18 mouse cellular contexts compared by ENCODE assay signal in genomic region chr16:94299210-94299609, GRCm38 (mm10). TPM values are rescaled to one million over a fixed set of nuclear protein-coding genes. Genes with fewer than 3 reads are reported as not detected.
DNase-seq lines count a peak whose midpoint lies in the region; ATAC-seq lines count a peak whose summit lies in the region.
"Had no signal": no experiment of that assay in that cellular context is flagged by ENCODE, and none has a peak within 500 bp of the region (broad histone marks: within the 10 kb centered on the region; RNA-seq: fewer than 3 reads in every experiment).

No protein-coding gene starts in this region.

- H3K27ac ChIP-seq in midbrain, embryonic 13.5 days, result no peak overlapping the region
- H3K27ac ChIP-seq: embryonic facial prominence, embryonic 12.5 days; forebrain, embryonic 15.5 days; heart, embryonic 10.5 days; hindbrain, embryonic 14.5 days had no signal

- no peak overlapping the region for H3K9ac ChIP-seq in midbrain, embryonic 13.5 days (replicated peaks)
- H3K9ac ChIP-seq: embryonic facial prominence, embryonic 12.5 days; forebrain, embryonic 15.5 days; hindbrain, embryonic 14.5 days had no signal

- no peak for ATAC-seq in midbrain, embryonic 13.5 days
- no peak for ATAC-seq in megakaryocyte-erythroid progenitor cell, adult 5-6 weeks (replicated peaks; ENCODE audit: low FRiP score, low TSS enrichment, poor library complexity, severe bottlenecking)
- ATAC-seq: forebrain, embryonic 15.5 days; intestine, postnatal 0 days had no signal

- H3K4me1 ChIP-seq in midbrain, embryonic 13.5 days (replicated peaks), result peaks cover 15% of the 10 kb centered on the region

- no peak overlapping the region for H3K4me2 ChIP-seq in midbrain, embryonic 13.5 days (replicated peaks)
- H3K4me2 ChIP-seq: embryonic facial prominence, embryonic 12.5 days; forebrain, embryonic 15.5 days; hindbrain, embryonic 14.5 days had no signal

- no peaks in the 10 kb centered on the region for H3K9me3 ChIP-seq in midbrain, embryonic 13.5 days
- H3K9me3 ChIP-seq: embryonic facial prominence, embryonic 12.5 days; forebrain, embryonic 15.5 days; heart, embryonic 10.5 days had no signal

- no peak overlapping the region for H3K4me3 ChIP-seq in midbrain, embryonic 13.5 days (replicated peaks)
- H3K4me3 ChIP-seq: embryonic facial prominence, embryonic 12.5 days; forebrain, embryonic 15.5 days; heart, embryonic 10.5 days had no signal

- H3K27me3 ChIP-seq in midbrain, embryonic 13.5 days, result peaks cover 11% of the 10 kb centered on the region; the same call in 1 of the 2 replicates
- H3K27me3 ChIP-seq: forebrain, embryonic 15.5 days had no signal

- WGBS in midbrain, embryonic 13.5 days, result 81% methylated on average over 4 of the region's 4 CpGs

- peak; percentile 33 for DNase-seq in retina, postnatal 1 day
- no peak for DNase-seq in retina, embryonic 14.5 days (ENCODE audit: low spot score)
- DNase-seq in ES-CJ7 (ENCODE audit: low read depth, low spot score), result peak; percentile 48
- DNase-seq in induced T-regulatory cell, adult 2 months (ENCODE audit: low read depth), result peak; percentile 38
- DNase-seq in cerebellum, adult 9-11 months, result no peak
- DNase-seq: adrenal gland, adult 2 months; cerebellum, adult 11 months; cerebellum, adult 8-10 months; cerebellum, postnatal 25 days; heart, adult 18-20 months; heart, postnatal 10 days had no signal

- no peaks in the 10 kb centered on the region for H3K36me3 ChIP-seq in midbrain, embryonic 13.5 days
- H3K36me3 ChIP-seq: embryonic facial prominence, embryonic 12.5 days; forebrain, embryonic 15.5 days; heart, embryonic 10.5 days had no signal

RNA-seq across cellular contexts. Expression of gene Hlcs, which starts 14.2 kb away (rescaled TPM):
- polyA plus RNA-seq in midbrain, embryonic 13.5 days (2015; fragmentation: Nextera tagmentation; extraction: Ambion mirVana), result 9.2 and 9.8 TPM in 2 replicates
- 5.6 and 5.9 TPM in 2 replicates for total RNA-seq in megakaryocyte-erythroid progenitor cell, adult 5-6 weeks (2014; fragmentation: Nextera tagmentation)
- total RNA-seq in megakaryocyte-erythroid progenitor cell, adult 5-6 weeks (2017), result 7.0 and 26.9 TPM in 2 replicates

RNA-seq across cellular contexts. Expression of gene Ripply3, which starts 29.0 kb away (rescaled TPM):
- 1.2 and 1.3 TPM in 2 replicates for polyA plus RNA-seq in midbrain, embryonic 13.5 days (2015; fragmentation: Nextera tagmentation; extraction: Ambion mirVana)
- 0.32 and 0.39 TPM in 2 replicates for total RNA-seq in megakaryocyte-erythroid progenitor cell, adult 5-6 weeks (2014; fragmentation: Nextera tagmentation)
- total RNA-seq in megakaryocyte-erythroid progenitor cell, adult 5-6 weeks (2017), result 0.46 and 2.2 TPM in 2 replicates

Comparison
In these comparisons a context has a peak if more than half of its experiments do, and no peak if none do; other contexts are left out.
1. DNase-seq: peak in retina, postnatal 1 day (single experiment), ES-CJ7 (single experiment) and induced T-regulatory cell, adult 2 months (single experiment); none in retina, embryonic 14.5 days (single experiment) and cerebellum, adult 9-11 months (single experiment).